Mouse (Mus musculus) gastrocnemius, postnatal 25 days (tissue): ENCODE data around the gene Olfr523. TPM values are rescaled to one million over a fixed set of nuclear protein-coding genes. Genes with fewer than 3 reads are reported as not detected.

ENCODE experiments used
- total RNA-seq, 2 experiments: library from RNA; stranded (reverse); gene quantifications; 1 replicate in 1 of 2; 2 replicates in 1 of 2; pipeline ENCODE4 v1.2.3; 2021

The Olfr523 gene
- total RNA-seq, 2 experiments from 2014 or later: not detected

Other genes starting within 250 kb of the Olfr523 start
- not detected for gene Utf1, start 229.4 kb upstream of the Olfr523 start, total RNA-seq
- not detected for gene 6430531B16Rik, start 194.5 kb upstream of the Olfr523 start, total RNA-seq
- gene Adam8, start 180.7 kb upstream of the Olfr523 start, total RNA-seq: under 1 TPM; 0.29 to 0.36 TPM
- 1 to 10 TPM; 7.1 to 8.5 TPM for gene Zfp511, start 136.8 kb upstream of the Olfr523 start, total RNA-seq
- gene Tubgcp2, start 136.5 kb upstream of the Olfr523 start, total RNA-seq: 10 to 100 TPM; 16.4 TPM
- not detected for gene Msx3, start 124.1 kb upstream of the Olfr523 start, total RNA-seq
- gene Caly, start 90.7 kb upstream of the Olfr523 start, total RNA-seq: not detected
- not detected for gene Prap1, start 79.8 kb upstream of the Olfr523 start, total RNA-seq
- gene Fuom, start 70.8 kb upstream of the Olfr523 start, total RNA-seq: 10 to 100 TPM; 41.6 to 47.5 TPM
- gene Paox, start 57.4 kb upstream of the Olfr523 start, total RNA-seq: 1 to 10 TPM; 4.2 to 4.8 TPM
- 100 to 1,000 TPM; 120 to 132 TPM for gene Echs1, start 56.7 kb upstream of the Olfr523 start, total RNA-seq
- gene Mtg1, start 35.7 kb upstream of the Olfr523 start, total RNA-seq: 10 to 100 TPM; 21.7 to 24.6 TPM
- under 1 TPM; 0.20 to 0.21 TPM for gene Sprn, start 18.3 kb upstream of the Olfr523 start, total RNA-seq
- not detected for gene Olfr522, start 8.5 kb upstream of the Olfr523 start, total RNA-seq
- not detected for gene Olfr524, start 32.7 kb downstream of the Olfr523 start, total RNA-seq
- gene Cd163l1, start 45.0 kb downstream of the Olfr523 start, total RNA-seq: not detected
- gene 5830411N06Rik, start 74.1 kb downstream of the Olfr523 start, total RNA-seq: not detected
- not detected for gene Olfr525, start 147.6 kb downstream of the Olfr523 start, total RNA-seq
- gene Olfr527, start 160.8 kb downstream of the Olfr523 start, total RNA-seq: not detected
- not detected for gene Olfr60, start 188.5 kb downstream of the Olfr523 start, total RNA-seq
- gene Olfr530, start 203.1 kb downstream of the Olfr523 start, total RNA-seq: not detected
- not detected for gene Olfr531, start 229.7 kb downstream of the Olfr523 start, total RNA-seq
- gene Olfr532, start 248.4 kb downstream of the Olfr523 start, total RNA-seq: not detected